Mouse (Mus musculus): ENCODE data around the gene Mrpl52. TPM values are rescaled to one million over a fixed set of nuclear protein-coding genes. Genes with fewer than 3 reads are reported as not detected.

Gene Mrpl52
- polyA plus RNA-seq, 1 experiment from 2014 or later: 168 TPM

GRCm38 (mm10) chr14:54425540-54425939 lies 1.2 kb upstream of the Mrpl52 start:
- Histone ChIP-seq H3K27ac (replicated peaks) (peak overlapping the region; percentile 89), H3K9me3 (replicated peaks) (no peaks in the 10 kb centered on the region), H3K4me1 (replicated peaks) (peaks cover 61% of the 10 kb centered on the region), H3K9ac (no peak overlapping the region), H3K36me3 (replicated peaks) (0 out of 2 replicates have a peak, but pooled peaks cover 5% of the 10 kb centered on the region), H3K27me3 (peaks cover 15% of the 10 kb centered on the region), H3K4me3 (replicated peaks) (no peak overlapping the region), H3K4me2 (peak overlapping the region; percentile 86)
- 20% methylated on average over 1 of the region's 1 CpGs for WGBS (ENCODE audit: insufficient replicate concordance)
- ATAC-seq (ENCODE audit: insufficient read depth): no peak

- no peak for ATAC-seq (ENCODE audit: insufficient read depth)
- Histone ChIP-seq H3K4me3 (replicated peaks) (peak overlapping the region; percentile 86), H3K4me1 (replicated peaks) (peaks cover 67% of the 10 kb centered on the region), H3K27ac (replicated peaks) (peak overlapping the region; percentile 89), H3K4me2 (peak overlapping the region; percentile 86), H3K9ac (peak overlapping the region; percentile 77), H3K9me3 (replicated peaks) (no peaks in the 10 kb centered on the region), H3K36me3 (replicated peaks) (0 out of 2 replicates have a peak, but pooled peaks cover 5% of the 10 kb centered on the region), H3K27me3 (peaks cover 21% of the 10 kb centered on the region)
- WGBS (ENCODE audit: insufficient replicate concordance): 26% methylated on average over 14 of the region's 14 CpGs
These were observed 563 bp upstream of the Mrpl52 start for GRCm38 (mm10) chr14:54426003-54426688.

- WGBS (ENCODE audit: insufficient replicate concordance): 77% methylated on average over 7 of the region's 7 CpGs
- no peaks in the 10 kb centered on the region for H3K9me3 ChIP-seq (replicated peaks)
- no peak for ATAC-seq (ENCODE audit: insufficient read depth)
- no peak overlapping the region for H3K9ac ChIP-seq
- H3K4me3 ChIP-seq (replicated peaks): peak overlapping the region; percentile 86
- no peak overlapping the region for H3K27ac ChIP-seq (replicated peaks)
- peaks cover 82% of the 10 kb centered on the region for H3K4me1 ChIP-seq (replicated peaks)
- peaks cover 37% of the 10 kb centered on the region for H3K27me3 ChIP-seq
- H3K4me2 ChIP-seq: peak overlapping the region; percentile 86
- 0 out of 2 replicates have a peak, but pooled peaks cover 5% of the 10 kb centered on the region for H3K36me3 ChIP-seq (replicated peaks)
These were observed 987 bp downstream of the Mrpl52 start for GRCm38 (mm10) chr14:54427696-54428095.

- no peak for ATAC-seq (ENCODE audit: insufficient read depth)
- H3K4me2 ChIP-seq: no peak overlapping the region
These were observed 1.7 kb downstream of the Mrpl52 start for GRCm38 (mm10) chr14:54428421-54428820.

GRCm38 (mm10) chr14:54429332-54430093 lies 2.8 kb downstream of the Mrpl52 start:
- Histone ChIP-seq H3K9me3 (replicated peaks) (no peaks in the 10 kb centered on the region), H3K27me3 (peaks cover 55% of the 10 kb centered on the region), H3K4me1 (replicated peaks) (peaks cover 91% of the 10 kb centered on the region), H3K36me3 (replicated peaks) (0 out of 2 replicates have a peak, but pooled peaks cover 5% of the 10 kb centered on the region), H3K9ac (no peak overlapping the region), H3K27ac (replicated peaks) (peak overlapping the region; percentile 72), H3K4me3 (replicated peaks) (no peak overlapping the region), H3K4me2 (no peak overlapping the region)
- 56% methylated on average over 7 of the region's 7 CpGs for WGBS (ENCODE audit: insufficient replicate concordance)
- ATAC-seq (ENCODE audit: insufficient read depth): no peak

More at GRCm38 (mm10) chr14:54428421-54428820, 1.7 kb downstream of the Mrpl52 start:
- H3K27ac ChIP-seq (replicated peaks): no peak overlapping the region
- H3K9ac ChIP-seq: no peak overlapping the region
- H3K4me3 ChIP-seq (replicated peaks): no peak overlapping the region
- 0 out of 2 replicates have a peak, but pooled peaks cover 5% of the 10 kb centered on the region for H3K36me3 ChIP-seq (replicated peaks)
- 84% methylated on average over 5 of the region's 5 CpGs for WGBS (ENCODE audit: insufficient replicate concordance)
- H3K4me1 ChIP-seq (replicated peaks): peaks cover 89% of the 10 kb centered on the region
- H3K9me3 ChIP-seq (replicated peaks): no peaks in the 10 kb centered on the region
- H3K27me3 ChIP-seq: peaks cover 44% of the 10 kb centered on the region

- 0 out of 2 replicates have a peak, but pooled peaks cover 5% of the 10 kb centered on the region for H3K36me3 ChIP-seq (replicated peaks)
- peak overlapping the region; percentile 72 for H3K4me2 ChIP-seq
- peak overlapping the region; percentile 72 for H3K27ac ChIP-seq (replicated peaks)
- WGBS (ENCODE audit: insufficient replicate concordance): 13% methylated on average over 18 of the region's 18 CpGs
- no peak for ATAC-seq (ENCODE audit: insufficient read depth)
- peaks cover 84% of the 10 kb centered on the region for H3K4me1 ChIP-seq (replicated peaks)
- peak overlapping the region; percentile 62 for H3K4me3 ChIP-seq (replicated peaks)
- H3K27me3 ChIP-seq: peaks cover 62% of the 10 kb centered on the region
- peak overlapping the region; percentile 17; the same call in 1 of the 2 replicates for H3K9ac ChIP-seq
- H3K9me3 ChIP-seq (replicated peaks): no peaks in the 10 kb centered on the region
These were observed 3.9 kb downstream of the Mrpl52 start for GRCm38 (mm10) chr14:54430406-54431145.

- H3K4me2 ChIP-seq: peak within 1 kb of the TSS; percentile 72
- peak within 1 kb of the TSS; percentile 72 for H3K27ac ChIP-seq (replicated peaks)
- peaks cover 63% of the 10 kb centered on the region for H3K27me3 ChIP-seq
- peak within 1 kb of the TSS; percentile 61 for H3K9ac ChIP-seq
- WGBS (ENCODE audit: insufficient replicate concordance): under 1% methylated on average over 49 of the region's 49 CpGs
- H3K4me1 ChIP-seq (replicated peaks): peaks cover 75% of the 10 kb centered on the region
- 0 out of 2 replicates have a peak, but pooled peaks cover 5% of the 10 kb centered on the region for H3K36me3 ChIP-seq (replicated peaks)
- ATAC-seq (ENCODE audit: insufficient read depth): no peak
- peak within 1 kb of the TSS; percentile 62 for H3K4me3 ChIP-seq (replicated peaks)
- H3K9me3 ChIP-seq (replicated peaks): no peaks in the 10 kb centered on the region
These were observed 4.8 kb downstream of the Mrpl52 start, which contains the start of gene Mmp14 for GRCm38 (mm10) chr14:54431334-54432077. Gene Mmp14, plus strand, starts transcription at chr14:54431612.

GRCm38 (mm10) chr14:54432078-54432836 lies 5.5 kb downstream of the Mrpl52 start:
- H3K9ac ChIP-seq: peak overlapping the region; percentile 61
- H3K4me3 ChIP-seq (replicated peaks): peak overlapping the region; percentile 62
- ATAC-seq (ENCODE audit: insufficient read depth): no peak
- H3K4me1 ChIP-seq (replicated peaks): peaks cover 70% of the 10 kb centered on the region
- no peaks in the 10 kb centered on the region for H3K9me3 ChIP-seq (replicated peaks)
- H3K4me2 ChIP-seq: peak overlapping the region; percentile 72
- 0 out of 2 replicates have a peak, but pooled peaks cover 5% of the 10 kb centered on the region for H3K36me3 ChIP-seq (replicated peaks)
- 6% methylated on average over 54 of the region's 54 CpGs for WGBS (ENCODE audit: insufficient replicate concordance)
- H3K27ac ChIP-seq (replicated peaks): peak overlapping the region; percentile 72
- peaks cover 63% of the 10 kb centered on the region for H3K27me3 ChIP-seq

- Histone ChIP-seq H3K9ac (peak overlapping the region; percentile 61; the same call in 1 of the 2 replicates), H3K4me3 (replicated peaks) (peak overlapping the region; percentile 62), H3K4me1 (replicated peaks) (peaks cover 61% of the 10 kb centered on the region), H3K9me3 (replicated peaks) (no peaks in the 10 kb centered on the region), H3K4me2 (peak overlapping the region; percentile 72), H3K27me3 (peaks cover 63% of the 10 kb centered on the region), H3K36me3 (replicated peaks) (peaks cover 7% of the 10 kb centered on the region; the same call in 1 of the 2 replicates), H3K27ac (replicated peaks) (no peak overlapping the region; the same call in 1 of the 2 replicates)
- ATAC-seq (ENCODE audit: insufficient read depth): no peak
- WGBS (ENCODE audit: insufficient replicate concordance): 21% methylated on average over 17 of the region's 17 CpGs
These were observed 6.4 kb downstream of the Mrpl52 start for GRCm38 (mm10) chr14:54432837-54433830.
